In the genomic region with DNA sequence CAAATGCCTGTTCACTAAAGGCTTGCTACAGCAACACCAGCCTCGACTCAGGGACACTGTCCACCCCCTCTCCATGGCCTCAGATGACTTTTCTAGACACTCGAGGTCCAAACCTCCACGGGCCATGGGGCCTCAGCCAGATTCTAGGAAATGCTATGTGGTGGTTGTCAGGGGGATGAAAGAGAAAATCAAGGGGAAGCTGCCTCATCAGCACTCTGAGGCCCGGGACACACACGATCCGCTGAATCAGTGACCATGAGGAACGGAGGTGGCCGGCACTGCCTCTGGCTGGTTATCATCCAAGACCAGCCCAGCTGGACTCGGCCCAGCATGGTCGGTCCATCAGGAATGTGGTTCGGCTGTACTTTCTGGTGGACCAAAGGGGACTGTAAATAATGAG, we compare ENCODE assay signal across 12 mouse cellular contexts. TPM values are rescaled to one million over a fixed set of nuclear protein-coding genes. Genes with fewer than 3 reads are reported as not detected.
DNase-seq lines count a peak whose midpoint lies in the region; ATAC-seq and TF ChIP-seq lines count a peak whose summit lies in the region.
"Had no signal": no experiment of that assay in that cellular context is flagged by ENCODE, and none has a peak within 500 bp of the region (broad histone marks: within the 10 kb centered on the region; RNA-seq: fewer than 3 reads in every experiment).

No protein-coding gene starts in this region.

- peak; percentile 61 to 74 for DNase-seq in heart, adult 9 months (ENCODE audit: low spot score in 2 of 2)
- no peak for DNase-seq in heart, embryonic 10.5 days (ENCODE audit: low spot score)
- DNase-seq in urinary bladder, postnatal 36 days (ENCODE audit: low spot score in 2 of 2): peak; percentile 11 to 54
- DNase-seq in urinary bladder, postnatal 25 days (ENCODE audit: low spot score): no peak
- DNase-seq in heart, postnatal 0 days (ENCODE audit: low spot score): no peak
- DNase-seq in retina, embryonic 14.5 days (ENCODE audit: low spot score): no peak
- DNase-seq in midbrain, embryonic 11.5 days (ENCODE audit: low spot score, missing footprints): no peak
- no peak for DNase-seq in hindbrain, embryonic 11.5 days (ENCODE audit: low spot score)

- H3K9ac ChIP-seq in heart, postnatal 0 days (replicated peaks; ENCODE audit: low read depth, low read length): no peak overlapping the region
- H3K9ac ChIP-seq in midbrain, embryonic 11.5 days (ENCODE audit: low read length): no peak overlapping the region
- no peak overlapping the region for H3K9ac ChIP-seq in hindbrain, embryonic 11.5 days (ENCODE audit: low read depth, low read length)
- H3K9ac ChIP-seq: embryonic facial prominence, embryonic 12.5 days had no signal

- no peaks in the 10 kb centered on the region for H3K9me3 ChIP-seq in heart, embryonic 10.5 days
- no peaks in the 10 kb centered on the region for H3K9me3 ChIP-seq in heart, postnatal 0 days (replicated peaks; ENCODE audit: control insufficient read depth, low read length)
- H3K9me3 ChIP-seq in midbrain, embryonic 11.5 days (ENCODE audit: control insufficient read depth, low read length): no peaks in the 10 kb centered on the region
- H3K9me3 ChIP-seq in hindbrain, embryonic 11.5 days (ENCODE audit: control insufficient read depth, low read length): no peaks in the 10 kb centered on the region
- H3K9me3 ChIP-seq: embryonic facial prominence, embryonic 12.5 days had no signal

- H3K4me3 ChIP-seq in heart, embryonic 10.5 days: no peak overlapping the region
- no peak overlapping the region for H3K4me3 ChIP-seq in heart, postnatal 0 days (ENCODE audit: low read depth, low read length)
- H3K4me3 ChIP-seq in midbrain, embryonic 11.5 days (ENCODE audit: low read depth, low read length): no peak overlapping the region
- H3K4me3 ChIP-seq in hindbrain, embryonic 11.5 days (ENCODE audit: low read depth, low read length): no peak overlapping the region
- H3K4me3 ChIP-seq: embryonic facial prominence, embryonic 12.5 days had no signal

- 87% methylated on average over 11 of the region's 11 CpGs for WGBS in heart, embryonic 10.5 days
- WGBS in heart, postnatal 0 days: 37% methylated on average over 11 of the region's 11 CpGs
- WGBS in midbrain, embryonic 11.5 days: 92% methylated on average over 11 of the region's 11 CpGs
- 89% methylated on average over 11 of the region's 11 CpGs for WGBS in hindbrain, embryonic 11.5 days

- TF ChIP-seq CTCF in heart, postnatal 0 days (IDR thresholded peaks at IDR 0.05; ENCODE audit: low read depth): no peak

- H3K4me1 ChIP-seq in heart, embryonic 10.5 days: peaks cover 48% of the 10 kb centered on the region
- H3K4me1 ChIP-seq in heart, postnatal 0 days (ENCODE audit: control insufficient read depth, insufficient read depth): peaks cover 34% of the 10 kb centered on the region
- H3K4me1 ChIP-seq in midbrain, embryonic 11.5 days (ENCODE audit: control insufficient read depth, insufficient read depth, low read length): no peaks in the 10 kb centered on the region
- H3K4me1 ChIP-seq in hindbrain, embryonic 11.5 days (replicated peaks; ENCODE audit: control insufficient read depth, insufficient read depth, low read length): no peaks in the 10 kb centered on the region
- H3K4me1 ChIP-seq: embryonic facial prominence, embryonic 12.5 days had no signal

- no peaks in the 10 kb centered on the region for H3K27me3 ChIP-seq in heart, embryonic 10.5 days (ENCODE audit: insufficient read depth, poor library complexity, severe bottlenecking)
- no peaks in the 10 kb centered on the region for H3K27me3 ChIP-seq in heart, postnatal 0 days (ENCODE audit: control insufficient read depth, insufficient read depth, low read length)
- no peaks in the 10 kb centered on the region for H3K27me3 ChIP-seq in midbrain, embryonic 11.5 days (ENCODE audit: control insufficient read depth, insufficient read depth, low read length)
- no peaks in the 10 kb centered on the region for H3K27me3 ChIP-seq in hindbrain, embryonic 11.5 days (ENCODE audit: control insufficient read depth, insufficient read depth, low read length)
- H3K27me3 ChIP-seq: embryonic facial prominence, embryonic 12.5 days had no signal

- no peak for ATAC-seq in heart, postnatal 0 days (ENCODE audit: insufficient read depth, low read depth)
- no peak for ATAC-seq in midbrain, embryonic 11.5 days (ENCODE audit: low FRiP score)
- ATAC-seq in hindbrain, embryonic 11.5 days (ENCODE audit: low FRiP score): no peak
- ATAC-seq: CD4-positive, CD25-positive, alpha-beta regulatory T cell, adult 4 months; midbrain, embryonic 16.5 days had no signal

- no peak for TF ChIP-seq EP300 in heart, postnatal 0 days (IDR thresholded peaks at IDR 0.05; ENCODE audit: low read depth)

- peak overlapping the region; percentile 30 for H3K4me2 ChIP-seq in heart, postnatal 0 days (ENCODE audit: low read depth, low read length)
- H3K4me2 ChIP-seq in midbrain, embryonic 11.5 days: no peak overlapping the region
- no peak overlapping the region for H3K4me2 ChIP-seq in hindbrain, embryonic 11.5 days (replicated peaks; ENCODE audit: low read depth, low read length)
- H3K4me2 ChIP-seq: embryonic facial prominence, embryonic 12.5 days; liver, embryonic 11.5 days had no signal

- peaks cover 40% of the 10 kb centered on the region for H3K36me3 ChIP-seq in heart, embryonic 10.5 days
- H3K36me3 ChIP-seq in heart, postnatal 0 days (replicated peaks; ENCODE audit: control insufficient read depth, insufficient read depth, low read length): peaks cover 8% of the 10 kb centered on the region; the same call in 1 of the 2 replicates
- no peaks in the 10 kb centered on the region for H3K36me3 ChIP-seq in midbrain, embryonic 11.5 days (ENCODE audit: control insufficient read depth, insufficient read depth, low read length)
- H3K36me3 ChIP-seq in hindbrain, embryonic 11.5 days (ENCODE audit: control insufficient read depth, insufficient read depth, low read length): 0 out of 2 replicates have a peak, but pooled peaks cover 2% of the 10 kb centered on the region

- H3K27ac ChIP-seq in heart, embryonic 10.5 days: no peak overlapping the region
- H3K27ac ChIP-seq in heart, postnatal 0 days (ENCODE audit: low read depth): peak overlapping the region; percentile 77
- no peak overlapping the region for H3K27ac ChIP-seq in midbrain, embryonic 11.5 days (ENCODE audit: low read depth, low read length)
- no peak overlapping the region for H3K27ac ChIP-seq in hindbrain, embryonic 11.5 days (ENCODE audit: low read depth, low read length)
- H3K27ac ChIP-seq: embryonic facial prominence, embryonic 12.5 days had no signal

RNA-seq across cellular contexts. Expression of gene Hk2, which starts 23.2 kb away (rescaled TPM):
- 42.2 and 44.8 TPM in 2 replicates for polyA plus RNA-seq in heart, embryonic 10.5 days (2016; fragmentation: Nextera tagmentation; extraction: Ambion mirVana)
- 39.7 and 50.9 TPM in 2 replicates for total RNA-seq in heart, postnatal 0 days (2014; rRNA removed; ENCODE audit: low replicate concordance)
- polyA plus RNA-seq in heart, postnatal 0 days (2015; fragmentation: Nextera tagmentation; extraction: Ambion mirVana): 29.2 and 29.7 TPM in 2 replicates
- 16.3 and 16.8 TPM in 2 replicates for polyA plus RNA-seq in midbrain, embryonic 11.5 days (2014; fragmentation: Nextera tagmentation; extraction: Ambion mirVana)
- polyA plus RNA-seq in hindbrain, embryonic 11.5 days (2014; fragmentation: Nextera tagmentation; extraction: Ambion mirVana): 16.2 and 18.7 TPM in 2 replicates

RNA-seq across cellular contexts. Expression of gene Pole4, which starts 45.9 kb away (rescaled TPM):
- polyA plus RNA-seq in heart, embryonic 10.5 days (2016; fragmentation: Nextera tagmentation; extraction: Ambion mirVana): 105 and 121 TPM in 2 replicates
- 26.8 and 59.9 TPM in 2 replicates for total RNA-seq in heart, postnatal 0 days (2014; rRNA removed; ENCODE audit: low replicate concordance)
- polyA plus RNA-seq in heart, postnatal 0 days (2015; fragmentation: Nextera tagmentation; extraction: Ambion mirVana): 65.8 and 71.8 TPM in 2 replicates
- 107 and 111 TPM in 2 replicates for polyA plus RNA-seq in midbrain, embryonic 11.5 days (2014; fragmentation: Nextera tagmentation; extraction: Ambion mirVana)
- polyA plus RNA-seq in hindbrain, embryonic 11.5 days (2014; fragmentation: Nextera tagmentation; extraction: Ambion mirVana): 104 and 107 TPM in 2 replicates

Comparison
In these comparisons a context has a peak if more than half of its experiments do, and no peak if none do; other contexts are left out.
1. DNase-seq: peak in heart, adult 9 months (2 of 2) and urinary bladder, postnatal 36 days (2 of 2); none in heart, embryonic 10.5 days (single experiment), urinary bladder, postnatal 25 days (single experiment), heart, postnatal 0 days (single experiment), retina, embryonic 14.5 days (single experiment), midbrain, embryonic 11.5 days (single experiment) and hindbrain, embryonic 11.5 days (single experiment).